Mouse (Mus musculus) Patski (cell line): ENCODE measurements around the gene Fam216a. TPM values are rescaled to one million over a fixed set of nuclear protein-coding genes. Genes with fewer than 3 reads are reported as not detected.
A peak's percentile ranks its signal among the peaks of the same experiment; 100 is the strongest.

Experiments used
- ATAC-seq: fragments of 100-300 bp; one replicate; pipeline ENCODE4 v1.8.0; 2021
- CTCF ChIA-PET: fragments of 350-600 bp; sonication (Branson Sonifier 250); formaldehyde crosslinking; loops from one replicate; lab custom pipeline; 2022; ENCODE audit warnings: inconsistent platforms; lab: Charles Lee
- POLR2A ChIA-PET: fragments of 350-600 bp; sonication (Branson Sonifier 250); formaldehyde crosslinking; loops from one replicate; lab custom pipeline; 2022; ENCODE audit warnings: antibody characterized with exemption, inconsistent platforms; lab: Charles Lee
- DNase-seq: peaks from one replicate; pipeline ENCODE4 v3.0.0-alpha.2; 2011; ENCODE audit warnings: low read depth, low spot score
- H3K27me3 ChIP-seq: fragments of 371-371 bp; one replicate; pipeline ENCODE4 v1.5.1; 2021
- CTCF ChIP-seq: fragments of 100-300 bp; IDR thresholded peaks from one replicate; pipeline ENCODE4 v1.5.1; 2021
- in situ Hi-C: fragments of 300-500 bp; cut with MboI; formaldehyde crosslinking; loops from 3 replicates; pipeline ENCODE4 v1.11.1; 2018; ENCODE audit warnings: low pct_unique_long_range_greater_than_20kb, mixed read lengths
- polyA plus RNA-seq: library from polyadenylated mRNA; unstranded; gene quantifications from one replicate; pipeline ENCODE4 v1.2.3, GENCODE M21; 2021

Fam216a gene
- polyA plus RNA-seq, 1 experiment from 2014 or later, result 130 TPM

DNA sequence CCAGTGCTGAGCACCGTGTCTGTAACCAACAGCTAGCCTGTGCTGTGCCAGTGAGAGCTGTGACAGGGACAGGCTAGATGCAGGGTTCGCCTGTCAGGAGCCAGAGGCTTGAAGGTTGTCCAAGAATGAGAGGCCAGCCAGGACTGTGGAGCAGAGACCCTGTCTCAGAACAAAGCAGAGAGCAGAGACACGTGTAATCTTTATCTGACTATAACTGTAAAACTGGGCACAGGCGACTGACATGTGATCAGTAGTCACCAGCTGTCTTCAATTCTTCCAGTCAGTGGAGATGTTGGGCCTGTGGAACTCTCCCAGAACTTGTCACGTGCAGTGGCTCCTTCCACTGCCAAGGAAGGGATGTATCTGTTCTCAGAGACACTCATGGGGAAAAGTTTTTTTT is 30.6 kb upstream of the Fam216a start:
- in situ Hi-C loops, result loop anchor here (5.0 kb wide), 2 partner anchors 225 to 325 kb away; no protein-coding TSS in a partner anchor
- ChIA-PET CTCF (no interaction called here), POLR2A (interaction anchor here (0.7 kb wide), 1 partner anchor 305 kb away, joined by 3 read pairs; no protein-coding TSS in a partner anchor)
- no peak for DNase-seq
- ATAC-seq, result no peak
- no peaks in the 10 kb centered on the region for H3K27me3 ChIP-seq
- no peak for TF ChIP-seq CTCF

DNA sequence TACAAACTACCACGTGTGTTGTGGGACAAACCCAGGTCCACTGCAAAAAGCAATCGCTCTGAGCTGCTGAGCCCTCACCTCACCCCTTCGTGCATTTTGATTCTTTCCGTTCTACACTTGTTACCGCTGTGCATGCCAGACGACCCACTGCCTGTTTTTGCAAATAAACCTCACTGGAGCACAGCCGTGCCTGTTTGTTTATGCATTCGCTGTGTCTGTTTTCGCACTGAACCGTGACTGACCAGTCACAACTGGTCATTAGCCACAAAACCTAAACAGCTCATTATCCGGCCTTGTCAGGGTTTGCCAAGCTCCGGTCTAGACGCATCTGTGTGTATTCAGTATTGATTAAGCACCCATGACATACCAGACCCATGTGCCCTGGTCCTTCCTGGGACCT is 30.0 kb upstream of the Fam216a start:
- CTCF ChIA-PET, result no interaction called here
- ATAC-seq (no peak), DNase-seq (no peak)
- H3K27me3 ChIP-seq, result no peaks in the 10 kb centered on the region
- no peak for TF ChIP-seq CTCF
- POLR2A ChIA-PET, result no interaction called here
- in situ Hi-C loops, result loop anchor here (5.0 kb wide), 2 partner anchors 225 to 325 kb away; no protein-coding TSS in a partner anchor

DNA sequence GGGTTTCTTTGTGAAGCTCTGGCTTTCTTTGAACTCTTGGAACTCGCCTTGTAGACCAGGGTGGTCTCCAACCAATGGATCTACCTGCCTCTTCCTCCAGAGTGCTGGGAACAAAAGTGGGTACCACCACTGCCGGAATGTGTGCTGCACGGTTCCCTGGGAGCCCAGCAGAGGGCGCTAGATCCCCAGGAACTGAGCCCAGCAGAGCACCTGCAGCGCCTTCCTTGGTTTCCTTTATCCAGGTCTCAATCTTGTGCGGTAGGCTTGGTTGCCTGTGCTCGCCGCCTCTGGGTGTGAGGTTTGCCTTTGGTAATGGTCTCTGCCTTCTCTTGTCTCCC is 29.1 kb upstream of the Fam216a start:
- no peak for ATAC-seq
- peak; percentile 93 for TF ChIP-seq CTCF
- ChIA-PET CTCF (interaction anchor here (0.6 kb wide), 1 partner anchor 32 kb away, joined by 3 read pairs; no protein-coding TSS in a partner anchor), POLR2A (no interaction called here)
- in situ Hi-C loops, result loop anchor here (5.0 kb wide), 2 partner anchors 226 to 326 kb away; no protein-coding TSS in a partner anchor
- DNase-seq, result no peak
- H3K27me3 ChIP-seq, result no peaks in the 10 kb centered on the region

DNA sequence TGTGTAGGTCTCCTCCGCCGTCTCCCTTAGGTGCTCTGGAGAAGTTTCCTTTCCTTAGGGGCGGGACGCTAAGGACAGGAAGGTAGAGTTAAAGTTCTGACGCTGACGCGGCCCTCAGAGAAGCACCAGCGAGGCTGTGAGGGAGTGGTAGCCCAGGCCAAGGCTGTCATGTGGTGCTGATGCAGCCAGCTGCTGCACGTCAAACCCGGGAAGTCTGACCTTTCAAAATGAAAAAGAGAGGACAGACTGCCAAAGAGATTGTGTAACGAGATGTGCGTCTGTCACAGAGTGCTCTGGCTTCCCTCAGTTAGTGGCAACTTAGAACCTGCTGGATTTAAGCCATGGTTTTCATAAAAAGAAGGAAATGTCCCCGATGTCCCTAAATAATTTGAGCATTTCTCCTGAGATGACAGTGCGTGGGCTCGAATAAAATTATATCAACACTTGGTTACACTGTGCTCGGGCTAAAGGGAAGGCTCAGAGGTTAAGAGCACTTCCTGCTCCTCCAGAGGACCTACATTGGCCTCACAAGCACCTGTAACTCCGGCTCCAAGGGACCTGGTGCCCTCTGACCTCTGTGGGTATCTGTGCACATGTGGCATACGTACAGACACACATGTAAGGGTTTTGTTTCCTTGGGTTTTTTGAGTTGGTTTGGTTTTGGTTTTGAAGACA is 28.6 kb upstream of the Fam216a start:
- in situ Hi-C loops, result loop anchor here (5.0 kb wide), 2 partner anchors 227 to 327 kb away; no protein-coding TSS in a partner anchor
- CTCF ChIA-PET, result interaction anchor here (0.6 kb wide), 1 partner anchor 31 kb away, joined by 3 read pairs; no protein-coding TSS in a partner anchor
- POLR2A ChIA-PET, result no interaction called here
- DNase-seq, result no peak
- no peak for ATAC-seq
- no peaks in the 10 kb centered on the region for H3K27me3 ChIP-seq
- TF ChIP-seq CTCF, result no peak

DNA sequence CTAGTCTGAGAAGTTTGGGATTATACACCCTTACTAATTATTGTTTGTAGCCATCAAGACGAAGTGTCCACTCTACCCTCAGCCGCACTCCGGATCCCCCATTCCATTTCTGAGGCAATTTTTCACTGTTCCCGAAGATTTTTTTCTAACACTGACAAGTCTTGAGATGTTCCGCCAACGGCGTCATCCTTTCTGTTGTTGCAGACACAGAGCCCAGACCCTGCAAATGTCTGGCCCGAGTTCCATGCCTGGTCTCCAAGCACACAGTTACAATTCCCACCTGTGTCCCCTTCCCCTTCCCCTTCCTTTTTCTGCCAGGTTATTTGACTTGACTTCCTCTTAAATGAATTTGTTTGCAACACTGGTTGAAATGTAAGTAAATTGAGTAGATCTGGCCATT is 27.7 kb upstream of the Fam216a start:
- in situ Hi-C loops, result loop anchor here (5.0 kb wide), 2 partner anchors 227 to 327 kb away; no protein-coding TSS in a partner anchor
- DNase-seq, result no peak
- H3K27me3 ChIP-seq, result no peaks in the 10 kb centered on the region
- POLR2A ChIA-PET, result no interaction called here
- ATAC-seq, result no peak
- no peak for TF ChIP-seq CTCF
- CTCF ChIA-PET, result no interaction called here

DNA sequence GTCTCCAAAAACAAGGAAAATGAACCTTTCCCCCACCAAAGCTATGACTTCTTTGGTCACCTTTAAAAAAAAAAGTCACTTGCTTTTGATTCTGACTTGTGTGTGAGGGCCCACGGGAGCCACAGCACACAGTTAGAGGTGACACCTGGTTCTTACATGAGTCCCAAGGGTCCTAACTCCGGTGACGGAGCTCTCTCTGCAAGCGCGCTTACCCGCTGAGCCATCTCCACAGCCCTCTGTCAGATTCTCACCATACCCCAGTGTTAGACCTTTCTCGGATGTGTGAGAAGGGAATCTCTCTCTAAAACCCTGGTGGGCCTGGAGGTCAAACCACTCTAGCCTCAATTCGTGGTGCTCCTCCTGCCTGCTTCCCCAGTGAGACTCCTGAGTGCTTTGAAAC is 25.3 kb upstream of the Fam216a start:
- no peak for DNase-seq
- no peak for TF ChIP-seq CTCF
- ATAC-seq, result no peak
- no peaks in the 10 kb centered on the region for H3K27me3 ChIP-seq
- ChIA-PET POLR2A (no interaction called here), CTCF (interaction anchor here (1.6 kb wide), 1 partner anchor 15 kb away, joined by 4 read pairs; no protein-coding TSS in a partner anchor)
- in situ Hi-C loops, result no loop called here

DNA sequence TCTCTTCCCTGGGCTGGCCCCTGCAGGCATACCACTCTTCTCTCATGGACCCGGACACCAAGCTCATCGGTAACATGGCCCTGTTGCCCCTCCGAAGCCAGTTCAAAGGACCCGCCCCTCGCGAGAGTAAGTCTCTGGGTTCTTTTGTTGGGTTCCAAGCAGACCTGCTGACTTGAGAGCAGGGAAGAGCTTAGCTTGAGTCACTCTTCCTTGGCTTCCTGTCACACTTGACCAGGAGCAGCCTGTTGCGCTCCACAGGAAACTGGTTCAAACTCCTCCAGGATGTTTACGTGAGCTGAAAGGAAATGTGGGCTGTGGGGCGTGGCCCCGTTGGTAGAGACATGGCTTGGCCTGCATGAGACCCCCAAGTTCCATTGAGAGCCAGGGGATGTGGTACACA is 24.6 kb upstream of the Fam216a start:
- POLR2A ChIA-PET, result interaction anchor here (0.6 kb wide), 1 partner anchor 97 kb away, joined by 3 read pairs; no protein-coding TSS in a partner anchor
- TF ChIP-seq CTCF, result no peak
- CTCF ChIA-PET, result interaction anchor here (1.6 kb wide), 1 partner anchor 16 kb away, joined by 4 read pairs; no protein-coding TSS in a partner anchor
- no peaks in the 10 kb centered on the region for H3K27me3 ChIP-seq
- DNase-seq (no peak), ATAC-seq (no peak)
- in situ Hi-C loops, result no loop called here

DNA sequence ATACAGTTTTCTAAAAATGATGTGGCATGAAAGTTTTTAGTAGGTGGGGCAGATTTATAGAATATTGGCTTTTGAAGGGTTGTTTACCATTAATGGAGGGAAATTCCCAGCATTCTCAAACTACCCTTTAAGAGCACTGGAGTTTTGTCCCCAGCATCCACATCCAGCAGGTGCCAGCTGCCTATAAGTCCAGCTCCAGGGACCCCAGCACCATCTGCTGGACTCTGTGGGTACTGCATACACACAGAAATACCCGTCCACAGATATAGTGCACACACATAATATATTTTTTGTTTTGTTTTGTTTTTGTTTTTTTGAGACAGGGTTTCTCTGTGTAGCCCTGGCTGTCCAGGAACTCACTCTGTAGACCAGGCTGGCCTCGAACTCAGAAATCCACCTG is 21.7 kb upstream of the Fam216a start:
- in situ Hi-C loops, result no loop called here
- CTCF ChIA-PET, result interaction anchor here (1.0 to 1.4 kb wide), 3 partner anchors 10 to 121 kb away, joined by 3 read pairs; no protein-coding TSS in a partner anchor
- no peak for ATAC-seq
- POLR2A ChIA-PET, result no interaction called here
- H3K27me3 ChIP-seq, result no peaks in the 10 kb centered on the region
- DNase-seq, result no peak
- peak; percentile 96 for TF ChIP-seq CTCF

DNA sequence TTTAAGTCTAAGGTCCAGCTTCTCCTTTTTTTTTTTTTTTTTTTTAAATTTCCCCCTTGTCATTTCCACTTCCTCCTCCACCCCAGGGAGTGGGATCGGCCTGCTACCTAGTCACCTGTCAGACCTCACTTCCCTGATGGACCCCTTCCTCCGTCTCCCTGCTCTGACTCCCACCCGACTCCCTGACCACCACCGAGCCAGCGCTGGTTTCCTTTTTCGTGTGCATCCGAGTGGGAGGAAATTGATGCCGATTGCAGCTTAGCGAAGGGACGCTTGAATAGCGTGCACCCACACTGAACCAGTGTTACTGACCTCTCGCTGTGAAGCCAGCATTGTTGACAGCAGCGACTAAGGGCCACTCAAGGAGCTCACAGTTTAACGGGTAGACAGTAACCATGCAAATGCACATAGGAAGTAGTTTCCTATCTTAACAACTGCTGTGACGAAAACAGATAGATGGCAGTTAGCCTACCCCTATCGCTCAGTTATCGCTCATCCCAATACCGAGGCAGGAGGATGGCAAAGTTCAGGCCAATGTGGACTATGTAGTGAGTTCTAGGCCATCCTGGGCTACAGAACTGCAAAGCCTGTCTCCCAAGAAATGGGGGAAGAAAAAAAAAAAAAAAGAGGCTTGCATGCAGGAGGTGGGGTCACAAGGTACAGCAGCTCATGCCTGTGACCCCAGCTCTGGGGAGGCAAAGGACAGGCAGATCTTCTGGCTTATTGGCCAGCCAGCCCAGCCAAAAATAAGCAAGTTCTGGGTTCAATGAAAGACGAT is 20.3 kb upstream of the Fam216a start:
- POLR2A ChIA-PET, result interaction anchor here (0.5 to 0.8 kb wide), 8 partner anchors 20 to 946 kb away, joined by 3 to 6 read pairs (median 3); partner anchors contain the start of genes Atp2a2, Fam216a and Gpn3
- DNase-seq (no peak), ATAC-seq (peak; percentile 28)
- in situ Hi-C loops, result no loop called here
- CTCF ChIA-PET, result interaction anchor here (0.9 to 2.2 kb wide), 6 partner anchors 13 to 743 kb away, joined by 3 to 15 read pairs (median 3); no protein-coding TSS in a partner anchor
- no peak for TF ChIP-seq CTCF
- no peaks in the 10 kb centered on the region for H3K27me3 ChIP-seq

DNA sequence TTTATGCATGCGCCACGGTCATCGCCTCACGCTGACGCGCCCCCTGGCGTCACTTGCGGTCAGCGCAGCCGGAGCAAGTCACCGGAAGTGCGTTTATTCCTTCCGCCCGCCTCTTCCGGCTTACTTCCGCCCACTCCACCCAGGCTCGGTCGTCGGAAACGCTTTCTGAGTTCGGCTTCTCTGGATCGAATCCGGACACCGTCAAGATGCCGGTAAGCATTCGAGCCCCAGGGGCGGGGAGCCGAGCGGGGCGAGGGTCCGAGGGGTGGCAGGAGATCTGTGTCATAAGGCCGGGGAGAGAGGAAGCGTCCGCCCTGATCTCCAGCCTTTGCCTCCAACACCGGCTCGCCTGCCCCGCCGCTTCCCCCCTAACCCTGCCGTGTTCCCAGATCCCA is 19.6 kb upstream of the Fam216a start, which contains the start of gene Arpc3:
Arpc3 (plus strand) TSS at position 93 of the 395 bp plus-strand sequence.
- in situ Hi-C loops, result no loop called here
- TF ChIP-seq CTCF, result peak; percentile 99
- ChIA-PET CTCF (interaction anchor here (0.6 to 2.2 kb wide), 9 partner anchors 10 to 260 kb away, joined by 3 to 15 read pairs (median 3); no protein-coding TSS in a partner anchor), POLR2A (interaction anchor here (0.6 to 0.8 kb wide), 6 partner anchors 20 to 945 kb away, joined by 3 to 4 read pairs (median 3); partner anchors contain the start of genes Atp2a2, Fam216a and Gpn3)
- no peaks in the 10 kb centered on the region for H3K27me3 ChIP-seq
- ATAC-seq (peak; percentile 65), DNase-seq (no peak)
